Mouse (Mus musculus): ENCODE measurements around the gene Cfap74. TPM values are rescaled to one million over a fixed set of nuclear protein-coding genes. Genes with fewer than 3 reads are reported as not detected.
A peak's percentile ranks its signal among the peaks of the same experiment; 100 is the strongest.

Cfap74 gene
- total RNA-seq, 2 experiments from 2014 or later = 0.61 to 0.69 TPM

DNA sequence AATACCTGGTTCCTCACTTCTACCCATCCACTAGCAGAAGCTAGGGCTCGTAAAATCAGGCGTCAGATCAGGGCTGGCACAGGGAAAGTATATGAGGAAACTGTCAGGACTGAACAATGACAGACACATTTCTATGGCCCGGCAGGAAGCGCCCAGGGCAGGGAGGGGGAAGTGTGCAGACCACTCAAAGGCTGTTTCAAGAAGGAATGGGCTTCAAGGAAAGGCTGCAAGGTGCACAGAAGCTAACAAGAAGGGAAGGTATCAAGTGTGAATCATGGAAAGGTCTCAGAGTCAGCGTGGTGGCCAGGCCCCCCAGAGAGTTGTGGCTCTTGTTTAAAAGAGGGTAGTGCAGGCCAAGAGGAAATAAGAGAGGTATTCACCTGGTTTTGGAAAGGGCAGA is 81.5 kb downstream of the Cfap74 start:
- no peak for DNase-seq
- intact Hi-C loops (cut with DNase I) = loop anchor here (2.0 kb wide), 1 partner anchor 74 kb away; no protein-coding TSS in a partner anchor

GRCm38 (mm10) chr4:155490990-155491504 is 82.1 kb downstream of the Cfap74 start, which contains the start of gene Gnb1:
Gene Gnb1, plus strand, starts transcription at chr4:155491361.
- intact Hi-C loops (cut with DNase I) = loop anchor here (2.0 kb wide), 1 partner anchor 74 kb away; no protein-coding TSS in a partner anchor

GRCm38 (mm10) chr4:155491529-155492130 is 82.6 kb downstream of the Cfap74 start:
- DNase-seq = no peak
- intact Hi-C loops (cut with DNase I) = loop anchor here (2.0 kb wide), 1 partner anchor 73 kb away; no protein-coding TSS in a partner anchor

More at GRCm38 (mm10) chr4:155490990-155491504, 82.1 kb downstream of the Cfap74 start, which contains the start of gene Gnb1:
- peak; percentile 99 for DNase-seq

DNA sequence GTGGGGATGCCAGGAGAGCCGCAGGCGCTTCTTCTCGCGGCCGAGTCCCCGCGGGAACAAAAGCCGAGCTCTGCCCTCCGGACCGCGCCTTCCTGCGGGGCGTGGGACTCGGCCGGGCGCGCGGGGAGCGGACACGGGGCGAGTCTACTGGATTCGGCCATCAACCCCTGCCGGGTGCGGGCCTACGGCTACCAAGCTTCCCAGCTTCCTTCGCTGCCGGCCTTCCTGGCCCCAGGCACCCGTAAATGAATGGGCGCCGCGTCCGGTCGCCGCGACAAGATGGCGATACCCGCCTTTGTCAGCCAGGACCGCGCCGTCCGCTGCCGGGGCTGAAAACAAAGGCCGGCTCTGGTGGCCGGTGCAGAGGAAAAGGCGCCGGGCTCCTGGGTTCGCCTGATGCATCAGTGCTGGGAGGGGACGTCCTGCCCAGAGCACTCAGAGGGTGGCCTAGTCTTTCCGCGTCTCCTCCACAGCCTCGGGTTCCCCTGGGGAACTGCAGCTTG is 83.2 kb downstream of the Cfap74 start:
- peak; percentile 73 to 76 for DNase-seq
- intact Hi-C loops (cut with DNase I) = no loop called here

GRCm38 (mm10) chr4:155494891-155495290 is 85.9 kb downstream of the Cfap74 start:
- DNase-seq = no peak
- intact Hi-C loops (cut with DNase I) = no loop called here

DNA sequence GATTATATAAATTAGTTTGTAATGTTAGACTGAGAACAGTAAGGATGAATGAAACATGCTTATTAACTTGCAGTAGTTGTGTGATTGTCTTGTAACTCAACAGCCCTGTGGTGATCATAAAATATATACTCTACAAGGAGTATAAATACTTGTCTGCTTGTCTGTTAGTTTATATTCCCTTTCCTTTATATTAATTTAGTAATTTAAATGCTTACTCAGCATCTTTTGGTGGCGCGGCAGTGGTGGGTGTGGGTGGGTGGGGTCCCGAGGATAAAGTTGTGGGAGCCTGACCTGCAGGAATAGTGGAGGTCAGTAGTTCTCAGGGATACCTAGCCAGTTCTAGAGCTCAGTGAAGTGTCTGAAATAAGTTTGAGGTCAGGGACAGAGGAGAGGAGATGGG is 89.0 kb downstream of the Cfap74 start:
- intact Hi-C loops (cut with DNase I) = no loop called here
- no peak for DNase-seq

- intact Hi-C loops (cut with DNase I) = no loop called here
- no peak for DNase-seq
Observed at GRCm38 (mm10) chr4:155501126-155501525, 92.1 kb downstream of the Cfap74 start.

- intact Hi-C loops (cut with DNase I) = no loop called here
- DNase-seq = no peak
Observed at GRCm38 (mm10) chr4:155505067-155505466, 96.1 kb downstream of the Cfap74 start.

DNA sequence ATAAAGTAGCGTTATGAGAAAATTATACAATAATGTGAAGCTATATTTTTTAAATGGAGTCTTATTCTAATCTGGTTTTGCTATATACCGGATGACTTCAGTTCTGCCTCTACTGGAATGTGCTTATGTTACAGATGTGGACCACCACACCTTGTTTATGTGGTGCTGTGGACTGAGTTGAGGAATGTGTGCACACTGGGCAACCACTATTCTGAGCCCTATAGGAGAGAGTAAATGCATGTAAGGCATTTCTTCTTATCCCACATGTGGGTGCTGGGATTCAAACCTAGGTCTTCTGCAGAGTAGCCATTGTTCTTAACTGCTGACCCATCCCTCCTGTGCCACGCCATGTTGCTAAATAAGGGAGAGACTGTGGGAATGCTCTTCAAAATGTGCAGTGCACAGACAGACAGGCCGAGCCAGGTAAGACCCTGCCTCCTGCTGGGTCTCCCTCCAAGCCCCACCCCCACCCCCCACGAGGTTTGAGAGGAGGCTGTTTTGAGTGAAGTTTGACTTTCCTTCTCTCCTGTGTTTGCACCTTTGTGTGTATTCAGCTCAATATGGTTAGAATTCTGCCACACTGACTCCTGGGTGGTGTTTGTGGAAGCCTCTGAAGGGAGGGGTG is 96.8 kb downstream of the Cfap74 start:
- no peak for DNase-seq
- intact Hi-C loops (cut with DNase I) = no loop called here

DNA sequence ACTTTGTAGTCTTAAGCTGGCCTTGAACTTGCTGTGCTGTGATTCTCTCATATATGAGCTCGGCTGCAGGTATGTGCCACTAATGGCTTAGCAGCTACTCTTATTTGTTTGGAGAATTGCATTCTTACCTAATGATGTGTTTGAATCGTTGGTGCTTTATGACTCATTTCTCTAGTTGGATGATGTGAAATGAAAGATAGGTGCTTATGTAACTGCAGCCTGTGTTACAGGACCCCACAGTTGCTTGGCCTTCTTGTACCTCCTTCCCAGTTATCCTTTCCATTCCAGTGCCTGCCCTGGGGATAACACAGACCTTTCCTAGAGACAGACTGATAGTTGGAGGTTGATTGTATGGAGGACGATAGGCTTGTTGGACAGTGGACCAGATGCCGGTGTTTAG is 99.6 kb downstream of the Cfap74 start:
- intact Hi-C loops (cut with DNase I) = no loop called here
- DNase-seq = no peak

DNA sequence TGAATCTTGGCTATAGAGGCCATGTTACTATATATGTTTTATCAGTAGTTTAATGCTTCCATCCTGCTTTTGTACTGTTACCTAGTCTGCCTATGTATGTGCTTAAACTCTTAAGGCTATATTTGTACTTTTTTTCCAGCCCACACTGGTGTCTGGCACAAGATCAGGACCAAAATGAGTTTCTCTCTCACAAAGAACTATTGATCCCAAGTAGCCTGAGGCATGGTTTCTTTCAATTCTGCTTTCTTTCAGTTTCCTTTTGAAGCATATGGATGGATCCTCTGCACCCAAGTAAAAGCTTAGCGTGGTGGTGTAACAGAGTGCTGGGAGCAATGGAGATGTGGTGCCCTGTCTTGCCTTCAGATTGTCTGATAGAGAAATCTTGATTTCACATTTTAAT is 102.0 kb downstream of the Cfap74 start:
- no peak for DNase-seq
- intact Hi-C loops (cut with DNase I) = loop anchor here (5.0 kb wide), 2 partner anchors 36 to 51 kb away; partner anchors contain the start of gene Nadk

DNA sequence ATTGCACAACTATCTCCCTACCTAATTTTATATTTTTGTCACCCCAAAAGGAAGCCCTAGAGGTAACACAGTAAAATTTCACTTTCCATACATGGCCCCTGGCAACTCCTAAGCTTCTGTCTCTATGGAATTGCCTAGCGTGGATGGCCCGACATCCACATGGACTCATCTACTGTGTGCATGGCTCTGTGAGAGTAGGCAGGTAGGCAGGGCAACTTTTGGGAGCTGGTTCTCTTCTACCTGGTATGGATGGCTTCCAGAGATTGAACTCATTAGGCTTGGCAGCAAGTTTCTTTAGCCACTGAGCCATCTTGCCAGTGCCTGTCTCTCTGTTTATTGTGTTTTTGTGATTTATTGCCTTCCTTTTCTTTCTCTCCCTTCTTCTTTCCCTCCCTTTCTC is 105.8 kb downstream of the Cfap74 start:
- intact Hi-C loops (cut with DNase I) = loop anchor here (5.0 kb wide), 2 partner anchors 32 to 47 kb away; partner anchors contain the start of gene Nadk

More for the DNA sequence above, 105.8 kb downstream of the Cfap74 start:
- no peak for DNase-seq

Other genes starting within 250 kb of the Cfap74 start
- gene Ski, start 186.6 kb upstream of the Cfap74 start, total RNA-seq (2021) = 10 to 100 TPM; 65.0 to 65.3 TPM
- 10 to 100 TPM; 19.0 to 19.6 TPM for gene Faap20, start 159.4 kb upstream of the Cfap74 start, total RNA-seq (2021)
- 1 to 10 TPM; 1.7 to 2.1 TPM for gene Prkcz, start 47.8 kb upstream of the Cfap74 start, total RNA-seq (2021)
- not detected for gene Gabrd, start 11.1 kb upstream of the Cfap74 start, total RNA-seq (2021)
- gene Tmem52, start 59.9 kb downstream of the Cfap74 start, total RNA-seq (2021) = 1 to 10 TPM; 3.6 to 6.9 TPM
- 100 to 1,000 TPM; 207 to 223 TPM for gene Gnb1, start 82.2 kb downstream of the Cfap74 start, total RNA-seq (2021)
- 10 to 100 TPM; 36.6 to 36.7 TPM for gene Nadk, start 153.2 kb downstream of the Cfap74 start, total RNA-seq (2021)
- gene Slc35e2, start 192.2 kb downstream of the Cfap74 start, total RNA-seq (2021) = 10 to 100 TPM; 11.2 to 11.4 TPM
- 10 to 100 TPM; 25.8 to 28.9 TPM for gene Cdk11b, start 215.7 kb downstream of the Cfap74 start, total RNA-seq (2021)
- not detected for gene Gm10563, start 236.2 kb downstream of the Cfap74 start, total RNA-seq (2021)
- 10 to 100 TPM; 14.5 to 16.8 TPM for gene Mmp23, start 244.2 kb downstream of the Cfap74 start, total RNA-seq (2021)